8 mouse cellular contexts compared by ENCODE assay signal in the genomic region with DNA sequence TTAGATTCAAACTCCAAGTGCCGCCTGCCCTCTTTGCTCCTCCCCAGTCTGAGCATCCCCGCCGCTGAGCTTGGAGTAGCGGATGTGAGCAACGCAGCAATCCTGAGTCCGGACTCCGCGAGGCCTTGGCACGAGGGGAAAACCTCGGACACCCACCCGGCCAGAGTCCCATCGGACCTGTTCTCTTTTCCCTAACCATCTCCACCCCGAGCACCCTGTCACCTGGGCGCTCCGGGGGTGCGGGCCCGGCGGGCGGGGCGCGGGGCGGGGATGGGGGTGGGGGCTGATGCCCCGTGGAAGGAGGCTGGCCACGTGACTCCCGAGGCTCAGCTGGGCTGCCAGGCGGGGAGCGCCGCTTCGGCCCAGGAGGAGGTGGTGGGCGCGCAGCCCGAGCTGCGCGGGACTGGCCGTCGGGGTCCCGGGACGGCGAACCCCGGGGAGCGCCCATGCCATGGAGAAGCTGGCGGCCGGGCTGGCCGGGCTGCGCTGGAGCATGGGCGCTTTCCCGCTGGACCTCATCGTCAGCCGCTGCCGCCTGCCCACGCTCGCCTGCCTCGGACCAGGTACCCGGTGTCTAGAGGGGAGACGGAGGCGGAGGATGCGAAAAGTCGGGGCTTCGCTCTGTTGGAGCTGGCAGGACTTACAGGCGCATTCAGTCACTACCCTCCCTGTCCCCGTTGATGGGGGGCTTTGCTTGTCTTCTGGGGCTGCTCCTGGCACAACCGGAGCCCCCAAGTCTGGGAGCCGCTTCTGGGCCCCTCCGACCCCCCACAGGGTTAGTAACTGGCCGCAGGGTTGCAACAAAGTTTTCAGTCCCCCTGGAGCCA. TPM values are rescaled to one million over a fixed set of nuclear protein-coding genes. Genes with fewer than 3 reads are reported as not detected.
DNase-seq lines count a peak whose midpoint lies in the region; ATAC-seq lines count a peak whose summit lies in the region.

TSS of gene Garem2 (plus strand) at position 321 of the 827 bp plus-strand sequence.

- H3K27ac ChIP-seq in forebrain, embryonic 12.5 days: peak within 1 kb of the TSS; percentile 89
- peak within 1 kb of the TSS; percentile 90 for H3K27ac ChIP-seq in midbrain, embryonic 13.5 days

- H3K27me3 ChIP-seq in forebrain, embryonic 12.5 days: no peaks in the 10 kb centered on the region; the same call in 1 of the 2 replicates
- H3K27me3 ChIP-seq in midbrain, embryonic 13.5 days: 0 out of 2 replicates have a peak, but pooled peaks cover 2% of the 10 kb centered on the region

- peaks cover 8% of the 10 kb centered on the region; the same call in 1 of the 2 replicates for H3K36me3 ChIP-seq in forebrain, embryonic 12.5 days (replicated peaks)
- H3K36me3 ChIP-seq in midbrain, embryonic 13.5 days: 0 out of 2 replicates have a peak, but pooled peaks cover 2% of the 10 kb centered on the region

- peak within 1 kb of the TSS; percentile 84 for H3K9ac ChIP-seq in forebrain, embryonic 12.5 days
- H3K9ac ChIP-seq in midbrain, embryonic 13.5 days (replicated peaks): peak within 1 kb of the TSS; percentile 88

- H3K4me3 ChIP-seq in forebrain, embryonic 12.5 days (replicated peaks): peak within 1 kb of the TSS; percentile 71
- H3K4me3 ChIP-seq in midbrain, embryonic 13.5 days (replicated peaks): peak within 1 kb of the TSS; percentile 77

- H3K9me3 ChIP-seq in forebrain, embryonic 12.5 days: no peaks in the 10 kb centered on the region; the same call in 1 of the 2 replicates
- H3K9me3 ChIP-seq in midbrain, embryonic 13.5 days: no peaks in the 10 kb centered on the region

- WGBS in forebrain, embryonic 12.5 days: under 1% methylated on average over 57 of the region's 65 CpGs
- WGBS in midbrain, embryonic 13.5 days: under 1% methylated on average over 63 of the region's 65 CpGs

- peak; percentile 57 for ATAC-seq in forebrain, embryonic 12.5 days (ENCODE audit: low FRiP score)
- peak; percentile 49 for ATAC-seq in midbrain, embryonic 13.5 days

- H3K4me1 ChIP-seq in forebrain, embryonic 12.5 days: peaks cover 50% of the 10 kb centered on the region
- peaks cover 51% of the 10 kb centered on the region for H3K4me1 ChIP-seq in midbrain, embryonic 13.5 days (replicated peaks)

- peak; percentile 52 for DNase-seq in kidney, postnatal 10 days
- DNase-seq in kidney, adult 11 months: no peak
- DNase-seq in R1 (ENCODE audit: low read depth, low spot score): peak; percentile 74
- DNase-seq in layer of hippocampus, postnatal 36 days: no peak
- DNase-seq in c-Kit-positive CD71-positive TER-119-positive erythroid progenitor cells, embryonic 14.5 days (ENCODE audit: low spot score): no peak
- no peak for DNase-seq in cerebellum, postnatal 36 days

- H3K4me2 ChIP-seq in forebrain, embryonic 12.5 days: peak within 1 kb of the TSS; percentile 95
- peak within 1 kb of the TSS; percentile 93 for H3K4me2 ChIP-seq in midbrain, embryonic 13.5 days (replicated peaks)

RNA-seq across cellular contexts. Expression of gene Garem2, which starts in this region (rescaled TPM):
- polyA plus RNA-seq in forebrain, embryonic 12.5 days (2016; fragmentation: Nextera tagmentation; extraction: Ambion mirVana): 22.5 and 24.7 TPM in 2 replicates
- total RNA-seq in layer of hippocampus, postnatal 36 days (2021): 10 to 100 TPM; 10.9 to 13.2 TPM
- polyA plus RNA-seq in midbrain, embryonic 13.5 days (2015; fragmentation: Nextera tagmentation; extraction: Ambion mirVana): 13.5 and 20.6 TPM in 2 replicates

Comparison
In these comparisons a context has a peak if more than half of its experiments do, and no peak if none do; other contexts are left out.
1. DNase-seq: peak in kidney, postnatal 10 days (single experiment) and R1 (single experiment); none in kidney, adult 11 months (single experiment), layer of hippocampus, postnatal 36 days (0 of 2), c-Kit-positive CD71-positive TER-119-positive erythroid progenitor cells, embryonic 14.5 days (single experiment) and cerebellum, postnatal 36 days (0 of 2).